Mouse (Mus musculus) kidney, adult 11 months (tissue): ENCODE measurements around the gene Itpr2.

ENCODE experiments used
- DNase-seq: peaks from one replicate; pipeline ENCODE4 v3.0.0; 2022

Itpr2 gene

DNA sequence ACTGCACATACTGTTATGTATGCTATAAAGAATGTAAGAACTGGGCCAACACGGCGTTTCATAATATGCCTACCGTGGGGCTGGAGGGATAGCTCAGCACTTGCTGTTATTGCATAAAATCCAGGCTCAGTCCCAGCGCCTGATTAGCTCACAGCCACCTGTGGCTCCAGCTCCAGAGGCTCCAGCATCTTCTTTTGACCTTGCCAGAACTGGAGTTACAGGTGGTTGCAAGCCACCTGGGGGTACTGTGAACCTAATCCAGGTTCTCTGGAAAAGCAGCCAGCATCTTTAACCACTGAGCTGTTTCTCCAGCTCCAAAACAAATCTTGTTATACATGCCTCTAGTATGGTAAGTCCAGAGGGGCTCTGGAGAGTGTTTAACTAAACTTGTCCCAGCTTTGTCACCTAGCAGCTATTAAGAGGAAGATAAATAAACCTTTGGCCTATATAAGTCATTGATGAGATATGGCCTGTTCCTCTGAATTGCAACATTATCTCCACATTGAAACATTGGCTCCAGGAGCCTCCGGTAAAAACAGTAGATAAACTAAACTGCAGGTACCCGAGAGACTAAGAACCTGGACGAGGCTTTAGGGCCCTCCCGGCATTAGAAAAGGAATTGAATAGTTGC is 37.9 kb downstream of the Itpr2 start:
- no peak for DNase-seq

DNA sequence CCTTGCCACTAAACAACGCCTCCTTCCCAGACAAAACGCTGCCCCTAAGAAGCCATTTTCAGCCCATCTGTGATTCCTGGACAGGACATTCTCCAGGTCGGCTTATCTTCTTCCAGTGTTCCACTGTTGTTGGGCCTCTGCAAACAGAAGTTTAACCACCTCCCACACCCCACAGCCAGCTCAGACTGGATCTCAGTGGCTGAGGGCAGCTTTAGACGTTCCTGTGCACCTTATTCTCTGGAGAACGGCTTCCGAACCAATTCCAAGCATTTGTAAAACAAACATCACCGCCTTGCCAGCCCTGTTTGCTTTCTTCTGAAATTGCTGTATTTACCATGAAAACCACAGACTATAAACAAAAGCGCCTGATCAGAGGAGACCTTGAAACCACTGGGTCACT is 41.1 kb downstream of the Itpr2 start:
- DNase-seq = peak; percentile 62

DNA sequence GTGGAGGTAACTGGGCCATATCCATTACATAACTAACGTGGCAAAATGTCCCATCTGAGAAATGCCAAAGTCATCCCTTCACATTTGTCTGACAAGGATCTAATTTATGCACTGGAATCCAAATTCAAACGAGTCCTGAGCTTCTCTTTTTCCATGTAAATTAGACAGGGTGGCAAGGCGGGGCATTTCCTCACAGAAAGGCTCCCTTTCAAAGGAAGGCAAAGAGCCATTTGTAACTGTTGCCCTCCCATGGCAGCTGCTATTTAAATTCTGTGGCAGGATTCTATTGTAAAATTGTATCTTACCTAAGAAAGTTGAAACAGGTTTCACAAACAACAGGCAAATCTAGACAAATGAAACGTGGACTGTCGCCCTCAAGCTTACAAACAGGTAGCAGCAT is 43.6 kb downstream of the Itpr2 start:
- no peak for DNase-seq

DNA sequence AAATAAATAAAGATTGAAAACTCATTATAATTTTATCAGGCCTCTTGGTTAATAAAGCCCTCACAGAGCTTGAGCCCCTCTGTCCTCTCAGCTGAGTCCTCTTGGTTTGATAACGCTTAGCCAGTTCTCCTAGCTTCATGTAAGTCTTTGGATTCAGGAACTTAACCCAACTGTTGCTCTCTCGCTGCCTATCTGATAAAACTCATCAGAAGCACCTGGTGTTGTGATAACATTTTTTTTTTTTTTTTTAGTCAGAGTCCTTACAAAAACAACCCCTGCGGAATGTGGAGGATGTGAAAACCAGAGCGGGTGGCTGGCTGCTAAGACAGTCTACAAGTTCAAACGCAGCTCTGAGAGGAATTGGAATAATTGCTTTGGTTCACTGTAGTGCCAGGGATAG is 45.3 kb downstream of the Itpr2 start:
- DNase-seq = no peak

DNA sequence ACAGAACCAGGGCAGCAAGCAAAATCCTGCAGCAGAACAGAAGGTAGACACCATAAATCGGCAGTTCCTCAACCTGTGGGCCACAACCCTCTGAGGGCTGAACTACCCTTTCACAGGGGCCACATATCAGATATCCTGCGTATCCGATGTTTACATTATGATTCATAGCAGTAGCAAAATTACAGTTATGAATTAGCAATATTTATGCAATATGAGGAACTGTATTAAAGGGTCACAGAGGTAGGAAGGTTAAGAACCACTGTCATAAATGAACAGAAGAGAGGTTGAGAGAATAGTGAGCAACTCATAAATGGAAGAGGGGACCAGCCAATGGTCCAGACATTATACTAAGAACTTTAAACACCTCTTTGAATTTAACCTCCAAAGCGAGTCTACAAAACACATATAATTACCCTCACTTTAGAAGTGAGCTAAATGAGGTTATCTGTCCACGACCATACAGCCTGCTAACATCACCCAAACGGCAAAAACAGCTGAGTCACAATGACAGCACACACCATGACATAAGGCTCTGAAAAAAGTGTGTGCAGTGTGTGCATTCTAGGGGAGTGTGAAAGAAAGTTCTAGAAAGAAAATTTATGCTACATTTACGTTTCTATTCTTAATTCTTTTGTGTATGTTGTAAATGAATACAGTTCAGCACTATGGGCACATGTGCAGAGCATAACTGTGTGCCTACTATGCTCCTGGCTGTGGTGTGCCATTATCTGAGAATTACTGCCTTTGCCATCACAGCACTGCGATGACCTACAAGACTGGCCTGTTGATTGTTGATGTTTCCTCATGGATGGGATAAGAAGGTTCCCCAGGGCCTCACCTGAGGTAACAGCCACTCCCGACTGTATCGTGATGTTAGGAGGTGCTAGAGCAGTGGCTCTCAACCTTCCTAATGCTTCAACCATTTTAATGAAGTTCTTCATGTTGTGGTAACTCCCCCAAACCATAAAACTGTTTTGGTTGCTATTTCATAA is 47.2 kb downstream of the Itpr2 start:
- no peak for DNase-seq

DNA sequence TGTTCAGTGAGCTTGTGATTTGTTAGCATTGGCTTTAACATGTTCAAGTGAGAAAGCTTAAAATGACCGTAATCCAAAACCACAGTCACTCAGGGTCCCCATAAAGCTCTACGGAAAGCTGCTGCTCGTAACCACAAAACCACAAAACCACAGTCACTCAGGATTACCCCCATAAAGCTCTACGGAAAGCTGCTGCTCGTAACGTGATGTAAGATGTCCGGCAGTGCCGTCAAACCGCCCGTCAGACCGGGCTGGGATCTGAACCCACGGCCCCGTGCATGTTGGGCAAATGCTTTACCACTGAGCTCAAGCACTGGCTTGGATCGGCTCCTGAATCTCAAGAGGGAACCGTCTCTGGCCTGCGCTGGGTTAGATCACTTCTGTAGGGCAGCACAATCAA is 49.5 kb downstream of the Itpr2 start:
- DNase-seq = no peak

DNA sequence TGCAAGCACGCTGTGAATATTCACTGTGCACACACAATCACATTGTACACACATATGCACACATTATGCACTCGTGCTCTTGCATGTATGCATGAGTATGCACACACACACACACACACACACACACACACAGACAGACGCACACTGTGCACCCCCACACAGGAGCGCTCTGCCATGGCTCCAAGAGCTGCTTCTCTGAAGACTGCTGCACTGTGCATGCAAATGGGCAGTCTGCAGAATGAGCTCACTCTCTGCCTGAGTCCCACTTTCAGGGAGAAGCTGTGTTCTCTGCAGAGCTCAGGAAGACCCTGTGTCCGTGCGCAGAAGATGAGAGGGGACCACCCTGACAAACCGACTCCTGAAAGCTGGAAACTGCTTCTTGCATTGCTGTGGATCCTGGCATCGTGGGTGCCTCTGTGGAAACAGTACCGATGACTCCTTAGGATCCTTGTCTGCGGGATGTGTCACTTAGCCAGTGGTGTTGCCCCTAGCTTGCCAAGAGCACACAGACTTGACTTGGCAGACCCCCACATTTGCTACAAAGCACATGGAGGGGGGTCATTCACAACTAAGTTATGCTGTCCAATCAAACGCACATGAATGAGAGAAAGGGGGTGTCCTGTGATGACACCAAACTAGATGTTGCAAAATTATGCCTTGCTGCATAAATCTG is 55.9 kb downstream of the Itpr2 start:
- no peak for DNase-seq

DNA sequence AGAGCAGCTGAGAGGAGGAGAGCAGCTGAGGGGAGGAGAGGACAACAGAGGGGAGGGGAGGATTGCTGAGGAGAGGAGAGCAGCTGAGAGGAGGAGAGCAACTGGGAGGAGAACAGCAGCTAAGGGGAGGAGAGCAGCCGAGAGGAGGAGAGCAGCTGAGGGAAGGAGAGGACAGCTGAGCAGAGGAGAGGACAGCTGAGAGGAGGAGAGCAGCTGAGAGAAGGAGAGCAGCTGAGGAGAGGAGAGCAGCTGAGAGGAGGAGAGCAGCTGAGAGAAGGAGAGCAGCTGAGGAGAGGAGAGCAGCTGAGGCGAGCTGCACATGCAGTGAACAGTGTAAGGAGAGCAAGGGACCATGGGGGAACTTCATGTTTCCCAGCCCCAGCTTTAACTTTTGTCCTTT is 62.2 kb downstream of the Itpr2 start:
- DNase-seq = no peak

DNA sequence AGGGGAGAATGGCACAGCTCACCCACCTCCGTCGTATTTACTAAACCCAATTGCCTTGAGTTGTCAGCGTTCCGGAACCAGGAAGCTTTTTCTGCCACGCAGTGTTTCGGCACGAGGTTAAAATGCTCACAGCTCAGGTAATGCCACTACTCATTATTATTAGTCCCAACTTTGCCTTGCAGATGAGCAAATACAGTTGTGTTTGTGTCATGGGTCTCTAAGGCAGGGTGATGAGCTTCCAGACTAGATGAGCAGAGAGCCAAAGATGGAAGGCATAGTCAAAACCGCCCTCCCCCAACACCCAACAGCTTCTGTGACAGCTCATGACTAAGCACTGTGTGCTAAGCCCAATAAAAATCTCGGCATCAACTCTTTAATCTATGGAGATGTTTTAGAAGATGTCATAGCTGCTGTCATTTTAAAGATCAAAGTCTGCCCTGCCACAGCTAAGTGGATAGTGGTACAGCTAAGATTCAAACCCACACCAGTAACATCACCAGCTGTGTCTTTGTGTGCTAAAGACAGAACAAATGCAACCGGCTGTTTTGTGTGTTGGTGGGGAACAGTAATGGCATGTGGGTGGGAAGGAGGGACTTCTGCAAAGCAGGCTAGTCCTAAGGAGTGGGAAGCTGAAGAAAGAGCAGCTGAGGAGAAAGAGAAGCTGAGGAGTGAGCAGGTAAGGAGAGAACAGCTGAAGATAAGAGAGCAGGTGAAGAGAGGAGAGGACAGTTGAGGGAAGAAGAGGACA is 62.8 kb downstream of the Itpr2 start:
- DNase-seq = no peak

DNA sequence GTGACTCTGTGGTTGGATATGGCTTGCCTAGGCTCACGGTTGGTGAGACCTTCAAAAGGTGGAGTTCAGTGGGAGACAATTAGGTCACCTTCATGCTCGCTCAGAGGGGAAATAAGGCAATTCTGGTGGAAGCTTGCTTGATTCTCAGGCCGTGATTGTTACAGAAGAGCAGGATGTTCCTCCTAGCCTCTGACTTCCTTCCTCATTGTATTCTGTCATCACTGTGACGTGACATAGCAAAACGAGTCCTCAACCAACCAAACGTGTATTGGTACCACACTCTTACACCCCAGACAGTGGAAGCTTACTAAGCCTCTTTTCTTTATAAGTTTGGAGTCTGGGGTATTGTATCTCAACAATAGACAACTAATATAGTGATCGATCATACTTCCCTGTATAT is 64.0 kb downstream of the Itpr2 start:
- DNase-seq = no peak

DNA sequence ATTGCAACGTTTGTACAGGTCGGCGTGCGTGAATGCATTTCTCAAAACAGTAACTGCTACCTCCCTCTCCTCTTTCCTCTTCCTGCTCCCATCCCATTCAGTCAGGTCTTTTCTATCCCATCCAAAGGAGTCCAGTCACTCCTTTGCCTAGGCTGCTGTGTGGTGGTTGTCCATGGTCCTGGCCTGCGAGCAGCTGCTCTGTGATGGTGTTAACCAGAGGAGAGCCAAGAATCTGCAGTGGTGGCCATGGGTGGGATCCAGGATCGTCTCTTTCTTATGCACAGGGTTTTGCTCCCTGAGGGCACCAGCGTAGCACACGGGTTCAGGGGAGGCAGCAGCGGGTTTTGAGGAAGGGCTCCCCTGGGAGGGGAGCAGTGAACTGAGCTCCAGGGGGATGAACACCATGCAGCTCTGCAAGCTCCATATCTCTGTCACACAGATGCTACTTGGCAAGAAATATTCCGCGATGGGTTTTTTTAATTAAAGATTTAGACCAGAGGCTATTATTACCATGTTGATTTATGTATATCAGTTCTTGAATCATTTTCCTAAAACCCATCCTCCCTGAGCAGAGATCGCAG is 65.0 kb downstream of the Itpr2 start:
- DNase-seq = no peak

DNA sequence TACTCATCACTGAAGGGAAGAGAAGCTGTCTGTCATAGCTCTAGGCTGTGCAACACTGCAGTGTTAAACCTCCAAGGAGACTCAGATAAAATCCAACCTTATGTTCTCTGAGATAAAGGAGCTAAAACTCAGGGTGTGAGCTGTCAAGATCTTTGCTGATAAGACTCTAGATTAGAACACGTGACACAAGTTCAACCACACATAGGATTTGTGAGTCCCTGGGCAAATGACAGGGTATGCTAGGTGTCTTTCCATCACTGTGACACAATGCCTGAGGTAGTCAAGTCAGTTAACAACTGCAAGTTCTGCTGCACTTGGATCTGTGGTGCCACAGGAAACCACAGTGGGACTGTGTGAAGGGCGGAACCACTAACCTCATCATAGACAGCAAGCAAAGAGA is 67.8 kb downstream of the Itpr2 start:
- DNase-seq = no peak

DNA sequence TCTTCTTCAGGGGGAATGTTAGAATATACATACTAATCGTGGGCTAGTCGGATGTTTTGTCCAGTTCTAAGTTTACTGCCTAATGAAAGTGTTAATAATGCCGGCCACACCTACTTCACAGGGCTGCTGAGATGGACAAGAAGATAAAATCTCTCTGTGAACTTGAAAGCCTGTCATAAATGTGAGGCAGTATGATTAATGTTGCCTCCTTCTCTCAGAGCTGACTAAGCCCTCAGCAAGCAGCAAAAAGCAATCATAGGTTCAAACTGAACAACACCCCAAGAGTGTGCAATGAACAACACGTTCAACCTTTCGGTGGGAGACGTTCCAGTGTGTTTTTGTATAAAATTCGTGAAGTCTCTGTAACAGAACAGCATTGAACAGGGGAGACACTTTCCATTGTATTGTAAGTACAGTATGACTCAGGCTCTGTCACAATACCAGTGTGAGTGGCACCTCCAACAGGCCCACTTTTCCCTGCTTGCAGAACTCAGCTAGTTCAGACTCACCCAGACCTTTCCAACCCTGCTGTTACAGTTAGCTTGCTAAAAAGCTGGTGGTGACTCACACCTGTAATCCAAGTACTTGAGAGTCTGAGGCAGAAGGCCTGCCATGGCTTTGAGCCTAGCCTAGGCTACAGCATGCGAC is 69.7 kb downstream of the Itpr2 start:
- DNase-seq = no peak

DNA sequence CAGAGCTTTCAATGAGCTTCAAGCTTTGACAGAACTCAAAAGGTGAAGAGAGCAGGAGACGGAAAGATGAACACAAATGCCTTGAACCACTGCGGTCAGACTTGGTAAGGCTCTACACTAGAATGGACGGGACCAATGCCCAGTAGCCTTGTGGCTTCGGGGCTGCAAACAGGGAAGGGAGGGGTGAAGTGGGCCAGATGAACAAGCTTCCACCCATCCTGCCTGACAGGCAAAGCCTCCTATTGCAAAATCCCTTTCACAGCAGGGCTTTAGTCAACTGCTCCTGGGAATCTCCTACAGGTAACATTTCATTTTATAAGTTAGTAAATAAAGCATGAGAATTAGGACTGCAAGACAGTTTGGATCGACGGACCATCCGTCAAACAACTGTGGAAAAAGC is 70.2 kb downstream of the Itpr2 start:
- DNase-seq = no peak

DNA sequence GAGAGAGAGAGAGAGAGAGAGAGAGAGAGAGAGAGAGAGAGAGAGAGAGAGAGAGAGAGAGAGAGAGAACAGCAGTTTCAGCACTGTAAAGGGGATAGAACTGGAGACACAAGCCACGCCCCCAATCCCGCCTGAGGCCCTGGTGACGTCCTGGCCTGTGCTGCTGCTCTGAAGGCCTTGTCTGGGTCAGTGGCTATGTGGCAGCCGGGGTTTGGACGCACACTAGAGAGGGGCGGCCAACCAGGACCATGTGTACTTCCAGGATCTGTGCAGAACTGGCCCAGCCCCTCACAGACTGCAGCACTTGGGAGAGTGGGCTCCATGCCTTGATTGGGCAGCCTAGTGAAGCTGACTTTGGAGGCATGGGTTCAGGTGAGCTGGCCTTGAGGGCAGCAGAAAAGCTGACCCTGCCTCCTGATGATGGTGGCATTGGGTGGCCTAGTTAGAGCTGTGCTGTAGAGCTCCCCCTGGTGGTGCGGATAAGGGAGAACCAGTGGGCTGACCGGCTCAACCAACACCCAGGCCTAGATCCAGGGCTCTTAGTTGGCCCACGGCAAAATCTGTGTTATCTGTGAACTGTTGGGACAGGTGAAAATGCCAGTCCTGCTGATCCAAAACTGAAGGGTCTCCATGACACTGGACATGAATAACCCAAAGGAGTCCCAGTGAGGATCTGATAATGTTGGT is 72.2 kb downstream of the Itpr2 start:
- DNase-seq = peak; percentile 14

DNA sequence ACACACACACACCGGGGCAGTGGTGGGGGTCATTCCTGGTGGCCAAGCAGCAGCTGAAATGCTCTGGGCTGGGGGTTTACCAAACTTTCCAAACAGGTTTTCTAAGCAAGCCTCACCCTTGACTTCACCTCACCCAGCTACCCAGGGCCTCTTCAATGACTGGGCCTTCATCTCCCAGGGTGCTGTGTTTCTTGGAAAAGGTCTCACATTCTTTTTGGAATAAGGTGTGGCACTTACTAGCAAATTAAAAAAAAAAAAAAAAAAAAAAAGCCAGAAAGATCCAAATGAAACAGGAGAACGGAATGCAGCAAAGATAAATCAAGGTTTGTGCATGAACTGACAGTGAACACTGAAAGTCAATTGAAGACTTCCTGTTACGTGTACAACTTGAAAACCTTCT is 77.2 kb downstream of the Itpr2 start:
- no peak for DNase-seq

DNA sequence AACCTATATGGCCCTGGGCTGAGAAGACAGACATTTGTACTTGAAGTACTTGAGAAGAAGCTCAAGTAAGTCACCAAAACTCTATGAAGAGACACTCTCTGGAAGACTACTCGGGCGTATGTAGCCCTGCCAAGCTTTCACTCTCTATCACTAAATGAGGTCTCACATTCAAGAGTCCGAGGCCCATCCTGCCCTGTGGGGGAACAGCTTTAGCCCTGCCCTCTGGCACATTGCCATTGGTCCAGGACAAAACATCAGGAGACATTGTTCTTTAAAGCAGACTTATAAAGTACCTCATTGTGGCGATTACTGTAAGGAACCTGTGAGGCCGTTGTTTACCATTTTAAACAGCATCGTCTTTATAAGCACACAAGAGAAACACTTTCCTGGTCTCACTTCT is 77.7 kb downstream of the Itpr2 start:
- DNase-seq = no peak

DNA sequence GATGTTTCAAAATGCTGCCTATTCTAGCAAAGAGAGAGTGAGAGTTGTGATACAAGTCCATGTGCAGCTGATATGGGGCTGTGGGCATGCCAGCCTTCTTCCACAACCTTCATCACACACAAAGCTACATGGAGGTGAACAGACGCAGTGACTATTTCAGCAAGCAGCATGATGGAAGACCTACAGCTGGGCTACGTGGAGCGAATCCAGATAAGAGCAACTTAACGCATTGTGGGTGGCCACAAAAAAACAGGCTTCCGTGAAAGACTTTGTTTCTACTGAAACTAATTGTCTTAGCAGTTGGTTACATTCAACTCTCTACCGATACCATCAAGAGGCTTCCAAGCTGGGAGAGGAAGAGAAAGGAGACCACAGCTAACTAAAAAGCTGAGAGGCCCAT is 81.3 kb downstream of the Itpr2 start:
- no peak for DNase-seq

DNA sequence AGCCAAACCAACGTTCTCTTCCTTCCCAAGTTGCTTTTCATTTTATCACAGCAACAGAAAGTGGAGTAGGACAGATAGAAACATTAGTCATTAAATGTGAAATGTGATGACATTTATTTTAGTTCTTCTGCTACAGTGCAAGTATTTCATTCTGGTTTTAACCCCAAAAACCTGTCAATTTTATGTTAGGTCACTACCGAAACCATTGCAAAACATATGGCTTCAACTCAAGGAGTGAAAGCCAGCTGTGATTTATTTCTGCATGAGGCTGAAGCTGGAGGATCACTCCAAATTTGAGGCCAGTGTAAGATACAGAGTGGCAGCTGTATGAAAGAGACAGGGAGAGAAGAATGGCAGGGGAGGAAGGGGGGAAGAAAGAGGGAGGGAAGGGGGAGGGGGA is 85.6 kb downstream of the Itpr2 start:
- no peak for DNase-seq

DNA sequence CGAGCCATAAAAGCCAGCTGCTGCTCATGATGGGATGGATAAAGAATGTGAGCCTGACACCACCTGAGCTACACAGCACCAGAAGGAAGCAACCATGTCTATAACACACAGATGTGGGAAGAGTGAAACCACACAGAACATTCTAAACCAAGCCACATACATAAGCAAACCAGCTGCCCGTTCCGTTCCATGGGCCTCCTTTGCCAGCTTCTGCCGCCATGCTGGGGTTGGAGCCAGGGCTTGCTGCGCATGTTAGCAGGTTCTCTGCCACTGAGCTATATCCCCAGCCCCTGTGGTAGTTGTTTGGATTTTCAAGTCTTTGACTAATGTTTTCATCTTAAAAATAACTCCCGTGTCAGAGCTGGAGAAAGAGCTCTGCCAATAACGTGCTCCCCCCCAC is 87.9 kb downstream of the Itpr2 start:
- no peak for DNase-seq

DNA sequence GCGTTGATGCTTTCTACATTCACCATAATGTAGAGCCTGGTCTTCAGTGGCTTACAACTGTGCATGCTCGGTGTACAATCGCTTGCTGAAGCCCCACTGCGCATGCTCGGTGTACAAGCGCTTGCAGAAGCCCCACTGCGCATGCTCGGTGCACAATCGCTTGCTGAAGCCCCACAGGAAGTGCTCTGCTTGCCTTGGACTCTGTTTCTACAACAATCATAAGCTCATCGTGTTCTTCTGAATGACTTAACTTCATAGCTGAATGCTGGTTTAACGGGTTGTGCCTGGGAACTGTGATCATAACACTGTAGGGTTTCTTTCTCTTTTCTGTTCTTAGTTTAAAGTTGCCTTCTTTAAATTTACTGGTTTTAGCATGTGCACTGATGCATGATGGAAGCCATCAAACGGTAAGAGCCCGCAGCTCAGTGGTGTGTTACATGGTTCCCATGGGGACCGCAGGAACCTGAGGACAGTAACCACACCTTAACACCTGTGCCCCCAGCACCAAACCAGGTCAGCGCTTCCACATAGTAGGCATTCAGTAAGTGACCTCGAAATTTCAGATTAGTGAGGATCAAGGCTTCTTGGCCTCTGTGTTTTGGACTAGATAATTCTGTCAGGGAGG is 90.5 kb downstream of the Itpr2 start:
- DNase-seq = no peak
